Mouse (Mus musculus) spleen, adult 18-20 months (tissue): ENCODE measurements around the gene Lpin1.

Experiments
- DNase-seq, 2 experiments: peaks; one replicate each; pipeline ENCODE4 v3.0.0; 2022; ENCODE audit warnings: mixed read lengths in 2 of 2

The Lpin1 gene

DNA sequence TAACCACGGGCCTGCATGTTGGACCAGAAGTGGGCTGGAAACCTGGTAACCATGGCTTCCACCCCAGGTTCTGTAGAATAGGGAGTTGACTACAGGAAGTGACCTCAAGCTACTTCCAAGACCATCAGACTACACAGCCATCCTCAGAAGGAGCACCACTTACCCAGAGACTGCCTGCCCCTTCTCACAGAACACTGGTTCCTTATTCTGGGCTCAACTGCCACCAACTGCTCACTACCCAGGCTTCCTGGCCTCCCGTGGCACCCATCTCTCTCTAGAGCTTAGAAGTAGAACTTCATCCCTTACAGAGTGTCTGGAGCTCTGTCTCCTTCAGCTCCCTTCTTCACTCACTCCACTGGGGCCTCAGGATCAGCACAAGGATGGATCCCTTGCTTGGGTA, at the start of gene Lpin1:
Lpin1 (minus strand) TSS at position 31 of the 400 bp plus-strand sequence.
- no peak for DNase-seq

DNA sequence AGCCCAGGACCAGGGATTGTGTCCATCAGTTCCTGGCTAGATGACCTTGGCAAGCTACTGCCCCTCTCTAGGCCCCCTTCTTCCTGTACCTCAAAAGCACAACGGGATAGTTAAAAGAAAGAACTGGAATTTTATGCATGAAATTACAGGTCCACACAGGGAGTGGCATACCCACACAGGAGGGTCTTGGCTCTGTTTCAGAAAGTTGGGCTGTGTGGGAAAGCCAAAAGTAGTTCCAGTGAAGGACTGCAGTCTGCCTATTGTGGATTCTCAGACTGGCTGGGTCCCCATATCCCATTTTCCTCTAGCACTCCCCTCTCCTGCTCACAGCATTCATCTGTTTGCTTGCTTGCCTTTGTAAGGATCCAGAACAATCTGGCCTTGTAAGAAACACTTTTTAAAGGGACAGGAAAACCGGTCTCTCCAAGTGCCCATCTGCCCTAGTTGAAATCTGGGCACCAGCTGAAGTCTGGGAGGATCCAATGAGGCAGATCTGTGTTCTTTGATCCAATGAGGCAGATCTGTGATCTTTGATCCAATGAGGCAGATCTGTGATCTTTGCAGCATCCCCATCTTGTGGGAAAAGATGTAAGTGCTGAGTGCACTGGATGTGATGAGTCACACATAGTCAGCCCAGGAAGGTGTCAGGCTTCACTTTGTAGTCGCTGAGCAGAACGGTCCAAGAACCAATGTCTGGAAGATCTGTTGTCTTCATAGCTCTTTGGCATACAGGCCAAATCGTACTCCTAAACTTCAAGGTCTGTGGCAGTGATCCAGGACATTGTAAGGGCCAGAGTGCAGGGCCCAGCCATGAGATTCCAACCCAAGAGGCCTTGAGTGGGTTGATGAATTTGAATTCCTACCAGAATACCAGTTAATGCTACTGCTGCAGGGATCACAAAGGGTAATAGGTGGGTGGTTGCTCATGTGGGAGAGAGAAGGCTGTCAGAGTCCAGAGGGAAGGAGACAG, 46.4 kb upstream of the Lpin1 start:
- DNase-seq: no peak

DNA sequence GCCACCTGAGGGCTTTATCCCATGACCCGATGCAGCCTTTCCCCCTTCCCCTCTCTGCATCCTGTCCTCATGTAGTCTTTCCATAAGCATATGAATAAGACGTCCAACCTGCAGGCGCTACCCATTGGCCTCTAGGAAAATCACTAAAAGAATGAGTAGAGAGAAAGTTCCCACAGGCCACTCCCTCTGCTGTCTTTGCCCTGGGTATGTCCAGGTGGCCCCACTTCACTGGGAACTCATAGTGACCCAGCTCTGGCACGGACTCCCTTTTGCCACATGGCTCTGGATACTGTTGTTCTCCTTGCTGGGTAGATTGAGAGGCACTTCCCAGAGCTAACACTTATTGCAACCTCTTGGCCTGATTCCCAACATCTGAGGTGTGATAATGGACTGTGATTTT, 44.8 kb upstream of the Lpin1 start:
- DNase-seq: no peak

DNA sequence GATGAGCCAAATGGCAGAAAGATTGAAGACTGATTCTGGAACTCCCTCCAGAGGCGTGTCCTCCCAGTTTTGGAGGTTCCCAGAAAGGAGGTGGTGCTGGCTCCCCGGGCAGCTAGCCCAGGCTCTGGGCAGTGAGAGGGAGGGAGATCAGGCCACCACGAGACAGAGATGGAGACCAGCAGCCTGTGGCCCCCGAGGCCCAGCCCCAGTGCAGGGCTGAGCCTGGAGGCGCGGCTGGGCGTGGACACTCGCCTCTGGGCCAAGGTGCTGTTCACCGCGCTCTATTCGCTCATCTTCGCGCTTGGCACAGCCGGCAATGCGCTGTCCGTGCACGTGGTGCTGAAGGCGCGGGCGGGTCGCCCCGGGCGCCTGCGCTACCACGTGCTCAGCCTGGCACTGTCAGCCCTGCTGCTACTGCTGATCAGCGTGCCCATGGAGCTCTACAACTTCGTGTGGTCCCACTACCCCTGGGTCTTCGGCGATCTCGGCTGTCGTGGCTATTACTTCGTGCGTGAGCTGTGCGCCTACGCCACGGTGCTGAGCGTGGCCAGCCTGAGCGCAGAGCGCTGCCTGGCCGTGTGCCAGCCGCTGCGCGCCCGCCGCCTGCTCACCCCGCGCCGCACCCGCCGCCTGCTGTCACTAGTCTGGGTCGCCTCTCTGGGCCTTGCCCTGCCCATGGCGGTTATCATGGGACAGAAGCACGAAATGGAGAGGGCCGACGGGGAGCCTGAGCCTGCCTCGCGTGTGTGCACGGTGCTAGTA, 42.7 kb upstream of the Lpin1 start, which contains the start of gene Ntsr2:
Ntsr2 (plus strand) TSS at position 51 of the 762 bp plus-strand sequence.
- peak in 1 of 2 experiments; percentile 21 for DNase-seq

DNA sequence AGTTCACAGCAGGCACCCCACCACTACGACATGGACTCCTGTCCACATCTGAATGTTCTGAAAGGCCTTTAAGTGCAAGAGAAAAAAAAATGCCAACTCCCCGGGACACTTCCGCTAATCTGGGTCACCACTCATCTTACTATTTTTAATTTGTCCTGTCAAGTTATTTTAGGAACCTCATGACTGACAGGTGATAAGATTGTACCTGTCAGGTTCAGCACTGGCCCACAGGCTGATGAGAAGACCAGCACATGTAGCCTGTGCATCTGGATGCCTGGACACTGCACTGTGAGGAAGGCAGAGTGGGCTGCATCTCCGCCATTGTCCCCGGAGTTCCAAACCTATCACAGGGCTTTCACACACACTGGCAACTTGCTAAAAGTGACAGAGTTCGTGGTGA, 39.1 kb upstream of the Lpin1 start:
- DNase-seq: no peak

DNA sequence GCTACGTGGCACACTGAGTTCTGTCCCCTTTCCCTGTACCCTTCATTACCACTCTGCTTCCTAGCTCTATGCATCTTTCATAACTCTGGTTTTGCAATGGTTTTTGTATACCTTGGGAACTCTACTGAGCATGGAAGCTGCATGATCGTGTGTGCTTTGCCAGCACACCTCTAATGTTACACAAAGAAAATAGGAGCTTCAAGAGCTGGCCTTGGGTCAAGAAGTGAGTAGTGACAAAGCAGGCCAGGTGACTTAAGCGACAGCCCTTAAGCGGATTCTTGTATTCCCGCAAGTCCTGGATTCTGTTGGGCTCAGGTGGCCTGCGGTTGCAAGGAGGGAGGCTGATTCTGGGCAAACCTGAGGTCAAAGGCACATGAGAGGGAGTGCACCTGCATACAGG, 37.5 kb upstream of the Lpin1 start:
- DNase-seq: no peak

DNA sequence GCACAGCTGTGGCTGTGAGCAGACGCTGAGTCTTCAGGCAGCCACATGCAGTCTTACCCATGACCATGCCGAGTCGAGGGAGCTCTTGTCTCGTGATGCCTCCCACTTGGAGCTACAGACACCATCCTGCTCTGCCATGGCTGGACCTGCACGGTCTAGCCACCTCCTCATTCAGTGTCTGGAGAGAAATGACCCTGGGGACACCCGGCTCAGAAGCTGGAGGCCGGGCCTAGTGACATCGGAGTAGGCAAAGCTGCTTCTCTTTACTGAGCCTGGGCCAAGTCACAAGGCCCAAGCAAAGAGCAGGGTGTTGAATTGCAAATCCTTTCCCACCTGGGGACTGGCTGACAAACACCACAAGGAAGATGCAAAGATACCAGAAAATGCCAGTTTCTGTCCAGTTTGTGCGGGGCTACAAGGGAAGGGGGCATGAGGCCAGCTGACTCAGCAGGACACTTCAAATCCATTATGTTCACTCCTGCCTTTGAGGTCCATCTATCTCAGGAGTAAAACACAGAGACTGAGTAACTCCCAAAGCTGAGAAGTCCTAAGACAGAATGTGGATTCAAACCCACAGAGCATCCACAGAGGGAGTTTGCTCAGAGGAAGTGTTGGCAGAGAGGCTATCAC, 36.1 kb upstream of the Lpin1 start:
- DNase-seq: no peak

DNA sequence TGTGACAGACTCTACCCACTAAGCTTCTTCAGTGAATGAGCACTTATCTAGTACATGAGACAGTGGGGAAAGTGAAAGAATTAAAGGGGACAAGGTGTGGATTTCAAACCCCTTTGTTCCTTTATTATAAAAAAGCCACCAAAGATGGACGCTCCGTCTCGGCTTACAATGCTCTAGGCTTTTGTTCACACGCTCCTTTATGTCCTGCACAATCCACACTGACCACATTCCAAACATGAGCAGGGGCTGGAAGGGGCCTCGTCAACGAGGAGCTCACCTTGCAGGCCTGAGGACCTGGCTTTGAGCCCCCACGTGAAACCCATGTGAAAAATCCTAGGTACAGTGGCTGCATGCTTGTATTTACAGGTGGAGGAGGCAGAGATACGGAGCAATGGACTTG, 33.9 kb upstream of the Lpin1 start:
- no peak for DNase-seq

DNA sequence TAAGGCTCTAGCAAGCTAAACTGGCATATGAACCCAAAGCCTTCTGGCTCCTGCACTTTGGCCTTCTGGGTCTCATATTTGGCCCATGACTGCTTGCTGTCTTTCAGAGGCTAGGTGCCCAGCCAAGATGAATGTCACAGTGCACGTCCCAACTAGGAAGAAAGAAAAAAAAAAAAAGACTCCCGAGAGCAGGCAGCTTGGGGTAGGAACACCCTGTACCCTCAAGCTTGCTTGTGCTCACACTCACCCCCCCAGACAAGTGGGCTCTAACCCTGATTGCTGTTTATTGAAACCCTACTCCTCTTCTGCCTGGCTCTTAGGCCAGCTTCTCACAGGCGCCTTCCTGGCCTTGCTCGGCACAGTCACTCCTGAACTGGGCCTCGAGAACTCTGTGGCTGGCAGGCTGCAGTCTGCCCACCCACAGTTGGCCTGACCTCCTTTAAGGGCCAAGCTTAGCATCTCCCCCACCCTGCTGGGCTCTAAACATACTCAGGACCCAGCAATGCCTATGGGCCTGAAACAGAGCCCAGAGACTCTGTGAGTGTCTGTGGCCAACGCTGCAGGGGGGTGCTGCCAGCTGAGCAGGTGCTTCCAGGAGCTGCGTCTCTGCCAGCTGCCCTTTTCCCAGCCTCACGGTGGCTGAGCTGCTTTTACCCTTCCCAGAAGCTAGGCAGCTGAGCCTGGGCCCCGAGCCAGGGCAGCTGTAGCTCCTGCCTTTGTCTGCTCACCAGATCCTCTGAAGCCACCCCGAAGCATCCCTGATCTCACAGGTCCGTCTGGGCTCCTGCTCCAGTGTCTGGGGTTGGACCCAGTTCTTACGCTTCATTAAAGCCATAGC, 33.0 kb upstream of the Lpin1 start:
- no peak for DNase-seq

DNA sequence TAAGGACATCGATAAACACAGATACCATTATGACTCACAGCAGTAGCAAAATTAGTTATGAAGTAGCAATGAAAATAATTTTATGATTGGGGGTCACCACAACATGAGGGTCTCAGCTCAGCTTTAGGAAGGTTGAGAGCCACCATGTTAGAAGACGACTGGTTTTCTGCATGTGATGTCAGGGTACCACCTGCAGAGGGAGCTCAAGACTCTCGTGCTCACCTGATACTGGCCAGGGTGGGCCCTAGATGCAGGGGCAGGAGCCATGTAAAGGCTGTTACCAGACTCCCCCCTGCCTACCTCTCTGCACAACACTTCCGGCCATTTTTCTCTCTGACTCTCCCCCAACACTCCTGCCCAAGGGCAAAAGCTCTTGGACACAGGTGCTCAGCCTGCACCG, 31.2 kb upstream of the Lpin1 start:
- DNase-seq: no peak

DNA sequence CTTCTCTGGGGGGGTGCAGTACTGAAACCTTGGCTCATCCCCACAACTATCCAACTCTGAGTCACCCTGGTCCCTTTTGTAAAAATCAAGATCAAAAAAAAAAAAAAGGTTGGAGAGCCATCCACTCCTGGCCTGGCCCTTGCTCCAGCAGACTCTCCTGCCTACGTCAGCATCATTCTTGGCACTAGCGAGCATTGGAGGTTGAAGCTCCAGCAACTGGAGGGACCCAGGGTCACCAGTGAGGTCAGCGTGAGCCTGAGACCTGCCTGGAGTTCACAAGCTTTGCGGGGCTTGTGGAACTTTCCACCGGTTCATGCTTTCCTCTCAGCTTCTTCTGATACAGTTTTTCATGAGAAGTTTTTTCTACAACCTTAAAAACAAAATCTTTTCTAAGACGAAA, 29.3 kb upstream of the Lpin1 start:
- no peak for DNase-seq

DNA sequence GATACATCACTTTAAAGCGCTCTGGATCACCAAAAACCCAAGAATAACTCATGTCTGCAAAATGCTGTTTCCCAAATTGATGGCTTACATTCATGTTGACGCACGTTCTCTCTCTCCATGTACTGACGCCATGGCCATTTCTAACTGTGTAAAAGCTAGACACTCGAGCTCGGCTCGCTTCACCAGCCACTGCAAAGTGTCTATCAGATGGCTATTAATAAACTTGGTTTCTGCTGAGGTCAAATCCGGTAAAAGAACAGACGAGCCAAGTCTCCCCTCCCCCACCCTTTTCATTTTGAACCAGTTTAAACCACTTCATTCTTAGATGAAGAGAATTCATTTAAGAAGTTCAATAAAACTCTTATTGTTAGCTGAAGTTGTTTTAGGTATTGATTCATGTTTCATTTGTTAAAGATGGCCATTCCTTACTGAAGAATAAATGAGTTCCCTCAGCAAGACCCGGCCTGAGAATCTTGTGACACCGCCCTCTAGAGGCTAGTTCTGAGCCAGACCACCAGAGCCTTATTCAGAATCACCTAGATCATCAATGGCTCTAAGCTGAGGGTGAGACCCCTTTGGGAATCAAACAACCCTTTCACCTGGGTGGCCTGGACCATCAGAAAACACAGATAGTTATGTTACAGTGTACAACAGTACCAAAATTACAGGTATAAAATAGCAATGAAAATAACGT, 28.5 kb upstream of the Lpin1 start:
- no peak for DNase-seq

DNA sequence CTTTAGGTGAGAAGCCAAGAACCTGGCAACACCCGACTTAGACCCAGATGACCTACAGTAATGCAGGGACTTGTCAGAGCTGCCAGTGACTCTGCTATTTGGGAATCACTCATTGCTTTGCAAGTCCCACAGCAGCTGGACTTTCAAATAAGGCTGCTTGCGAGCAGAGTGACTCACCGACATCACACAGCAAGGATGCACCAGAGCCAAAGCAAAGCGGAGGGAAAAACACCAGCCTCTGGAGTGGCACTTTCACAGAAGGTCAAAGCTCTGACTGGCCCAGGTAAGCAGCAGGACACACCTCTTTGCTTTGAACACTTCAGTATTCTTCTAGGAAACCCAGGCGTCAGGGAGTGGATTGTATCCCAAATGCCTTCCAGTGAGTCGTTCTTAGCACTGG, 25.1 kb upstream of the Lpin1 start:
- DNase-seq: no peak

DNA sequence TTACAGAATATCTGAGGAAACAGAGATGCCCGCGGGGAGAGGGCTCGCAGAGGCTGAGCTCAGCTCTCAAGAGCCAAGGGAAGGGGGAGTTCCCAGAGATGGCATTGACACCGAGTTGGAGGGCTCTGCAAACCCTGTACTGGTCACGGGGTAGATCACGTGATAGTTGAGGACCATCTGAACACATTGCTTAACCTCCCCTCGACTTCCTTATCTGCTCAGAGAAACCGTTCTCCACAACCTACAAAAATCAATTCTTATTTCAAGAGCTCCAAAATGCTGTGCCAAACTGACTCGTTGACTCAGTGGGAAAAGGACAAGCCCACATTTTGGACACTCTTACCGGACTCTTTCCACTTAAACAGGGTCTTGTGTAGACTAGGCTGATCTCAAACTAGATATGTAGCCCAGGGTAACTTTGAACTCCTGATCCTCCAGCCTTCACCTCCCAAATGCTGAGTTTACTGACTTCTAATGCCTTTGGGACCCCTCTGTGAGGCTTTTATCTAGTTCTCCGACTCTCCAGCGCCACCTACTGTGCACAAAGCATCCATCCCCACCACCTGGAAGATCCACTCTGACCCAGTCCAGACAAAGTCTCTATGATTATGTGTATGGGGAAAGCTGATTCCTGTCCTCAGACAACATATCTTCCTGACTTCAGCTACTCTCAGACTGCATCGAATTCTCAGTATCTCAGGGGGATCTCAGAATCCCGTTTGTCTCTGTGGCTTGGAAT, 23.5 kb upstream of the Lpin1 start:
- peak in 1 of 2 experiments; percentile 61 for DNase-seq

DNA sequence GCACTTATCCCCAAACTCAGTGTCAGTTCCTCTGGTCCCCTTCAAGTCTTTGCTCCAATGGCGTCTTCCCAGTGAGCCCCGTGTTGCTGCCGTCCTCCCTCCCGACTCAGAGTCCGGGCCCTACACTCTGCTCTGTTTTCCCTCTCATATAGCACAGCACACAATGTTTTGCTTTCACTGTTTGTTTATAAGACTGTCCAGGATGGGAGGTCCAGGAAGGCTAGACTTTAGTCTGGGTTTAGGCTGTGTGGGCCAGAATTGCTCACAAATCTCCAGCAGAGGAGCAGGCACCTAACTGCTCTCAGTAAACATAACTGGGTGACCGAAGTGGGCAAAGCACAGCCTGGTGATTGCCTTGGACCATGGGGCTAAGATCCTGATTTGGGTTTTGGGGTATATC, 22.5 kb upstream of the Lpin1 start:
- no peak for DNase-seq

DNA sequence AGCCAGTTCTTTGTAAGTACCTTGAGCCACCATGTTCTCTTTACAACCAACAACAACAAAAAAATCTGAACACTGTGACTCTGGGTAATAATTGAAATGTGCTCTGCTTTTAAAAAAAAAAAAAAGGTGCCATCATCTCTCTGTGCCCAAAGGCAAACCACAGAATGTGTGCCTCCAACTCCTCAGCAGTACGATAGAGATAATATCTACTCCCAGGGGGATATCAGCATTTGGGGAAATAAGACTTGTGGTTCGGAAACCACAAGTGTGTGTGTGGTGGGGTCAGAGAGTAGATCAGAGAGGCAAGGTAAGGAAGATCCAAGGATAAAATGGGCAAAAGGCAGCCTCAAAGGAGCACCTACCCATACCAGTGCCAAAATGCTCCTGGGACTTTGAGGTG, 20.7 kb upstream of the Lpin1 start:
- no peak for DNase-seq

DNA sequence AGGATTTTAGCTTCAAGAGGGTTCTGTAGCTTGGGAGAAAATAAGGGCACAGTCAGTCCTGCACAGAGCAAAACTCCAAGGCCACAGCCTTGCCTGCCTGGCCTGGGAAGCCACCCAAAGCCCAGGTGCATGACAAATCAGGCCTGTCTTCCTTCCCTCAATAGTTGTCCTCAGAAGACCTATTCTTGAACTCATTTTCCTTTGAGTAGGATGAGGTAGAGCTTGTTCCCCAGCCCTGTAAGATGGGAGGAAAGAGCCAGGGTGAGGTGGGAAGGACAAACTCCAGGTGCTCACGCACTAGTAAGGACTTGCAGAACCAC, 20.1 kb upstream of the Lpin1 start:
- DNase-seq: no peak

DNA sequence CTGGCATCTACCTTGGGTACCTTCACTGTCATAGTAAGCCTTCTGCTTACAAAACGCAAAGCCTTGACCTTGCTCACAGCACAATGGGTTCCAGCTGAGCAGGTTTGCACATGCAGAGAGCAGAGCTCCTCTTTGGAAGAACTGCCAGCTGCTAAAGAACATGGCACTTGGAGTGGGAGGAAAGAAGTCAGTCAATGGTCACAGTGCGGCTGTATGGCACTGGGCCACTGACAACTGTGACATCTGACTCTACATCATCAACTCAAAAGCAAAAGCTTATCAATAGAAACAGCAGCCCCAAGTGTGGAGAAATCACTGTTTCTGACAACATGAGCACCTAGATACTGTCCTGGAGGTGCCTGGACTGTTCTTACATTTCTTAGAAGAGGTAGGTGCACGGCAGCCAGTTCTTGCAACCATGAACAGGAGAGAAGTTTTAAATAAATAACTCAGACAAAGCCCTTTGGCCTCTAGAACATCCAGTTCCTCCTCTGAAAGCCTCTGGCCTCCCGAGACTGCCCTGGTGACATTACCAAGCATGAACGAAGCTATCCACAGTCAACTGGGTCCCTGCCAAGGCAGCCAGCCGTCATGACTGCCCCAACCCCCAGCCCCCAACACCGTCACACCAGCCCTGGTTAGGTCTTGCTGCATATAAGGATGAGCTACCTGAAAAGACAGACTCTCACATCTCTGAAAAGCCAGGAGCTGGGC, 19.5 kb upstream of the Lpin1 start:
- DNase-seq: no peak

DNA sequence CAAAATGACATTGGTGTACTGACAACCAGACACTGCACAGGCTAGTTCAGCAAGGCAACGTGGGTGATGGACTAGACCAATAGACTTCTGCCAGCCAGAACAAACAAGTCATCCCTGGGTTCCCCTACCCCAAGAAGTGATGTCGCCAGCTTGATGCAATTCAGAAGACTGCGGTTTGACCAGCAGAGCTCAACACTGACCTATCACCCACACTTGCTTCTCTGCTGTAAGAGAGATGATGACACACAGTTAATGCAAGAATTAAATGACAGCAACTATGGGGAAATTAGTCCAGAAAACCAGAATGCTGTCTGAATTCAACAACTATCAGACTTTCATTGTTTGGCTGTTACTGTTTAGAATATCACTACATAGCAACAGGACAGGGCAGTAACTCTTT, 9.5 kb upstream of the Lpin1 start:
- DNase-seq: no peak

DNA sequence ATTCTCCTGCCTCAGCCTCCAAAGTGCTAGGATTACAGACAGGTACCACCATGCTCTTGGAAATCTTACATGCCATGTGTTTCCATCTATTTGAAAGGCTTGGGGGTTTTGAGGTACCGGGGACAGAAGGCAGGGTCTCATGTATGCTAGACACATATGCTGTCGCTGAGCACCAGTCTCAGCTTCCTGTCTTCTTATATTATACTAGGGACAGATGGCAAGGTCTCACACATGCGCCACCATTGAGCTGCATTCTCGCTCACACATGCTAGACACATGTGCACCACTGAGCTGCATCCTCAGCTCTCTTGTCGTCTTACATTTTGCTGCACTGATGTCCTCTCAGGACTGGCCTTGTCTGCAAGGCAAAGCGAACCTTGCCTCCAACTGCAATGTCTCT, 8.7 kb upstream of the Lpin1 start:
- no peak for DNase-seq
